Mouse (Mus musculus): ENCODE results near the gene Shisa5. TPM values are rescaled to one million over a fixed set of nuclear protein-coding genes. Genes with fewer than 3 reads are reported as not detected.
A peak's percentile ranks its signal among the peaks of the same experiment; 100 is the strongest.

Shisa5 gene
- polyA plus RNA-seq (2012; rRNA removed), result 334 and 413 TPM in 2 replicates

- WGBS, result under 1% methylated on average over 40 of the region's 40 CpGs
- no peak for DNase-seq (ENCODE audit: low read depth, low spot score)
These were observed at the start of gene Shisa5 for GRCm38 (mm10) chr9:109038086-109038895. TSS of gene Shisa5 (plus strand) at chr9:109038565.

- DNase-seq (ENCODE audit: low read depth, low spot score), result no peak
These were observed 48.4 kb upstream of the Shisa5 start for GRCm38 (mm10) chr9:108989802-108990461.

GRCm38 (mm10) chr9:108990462-108990820, 47.9 kb upstream of the Shisa5 start:
- 78% methylated on average over 7 of the region's 7 CpGs for WGBS
- DNase-seq (ENCODE audit: low read depth, low spot score), result no peak

More at GRCm38 (mm10) chr9:108989802-108990461, 48.4 kb upstream of the Shisa5 start:
- WGBS, result 57% methylated on average over 4 of the region's 4 CpGs

- under 1% methylated on average over 31 of the region's 31 CpGs for WGBS
These were observed 46.8 kb upstream of the Shisa5 start, which contains the start of gene Pfkfb4 for GRCm38 (mm10) chr9:108991428-108992084. TSS of gene Pfkfb4 (plus strand) at chr9:108991778.

GRCm38 (mm10) chr9:108992085-108992469, 46.3 kb upstream of the Shisa5 start:
- no peak for DNase-seq (ENCODE audit: low read depth, low spot score)
- WGBS, result 6% methylated on average over 18 of the region's 18 CpGs

More at GRCm38 (mm10) chr9:108991428-108992084, 46.8 kb upstream of the Shisa5 start, which contains the start of gene Pfkfb4:
- DNase-seq (ENCODE audit: low read depth, low spot score), result peak; percentile 98

GRCm38 (mm10) chr9:108992620-108993361, 45.6 kb upstream of the Shisa5 start:
- no peak for DNase-seq (ENCODE audit: low read depth, low spot score)

GRCm38 (mm10) chr9:108996411-108996810, 42.0 kb upstream of the Shisa5 start:
- no peak for DNase-seq (ENCODE audit: low read depth, low spot score)
- WGBS, result 63% methylated on average over 9 of the region's 9 CpGs

More at GRCm38 (mm10) chr9:108992620-108993361, 45.6 kb upstream of the Shisa5 start:
- 62% methylated on average over 9 of the region's 9 CpGs for WGBS

- DNase-seq (ENCODE audit: low read depth, low spot score), result no peak
- 68% methylated on average over 19 of the region's 19 CpGs for WGBS
These were observed 39.8 kb upstream of the Shisa5 start for GRCm38 (mm10) chr9:108998287-108999166.

- no peak for DNase-seq (ENCODE audit: low read depth, low spot score)
- 24% methylated on average over 4 of the region's 4 CpGs for WGBS
These were observed 39.2 kb upstream of the Shisa5 start for GRCm38 (mm10) chr9:108999167-108999526.

GRCm38 (mm10) chr9:109000726-109001125, 37.6 kb upstream of the Shisa5 start:
- WGBS, result 10% methylated on average over 3 of the region's 3 CpGs
- DNase-seq (ENCODE audit: low read depth, low spot score), result no peak

GRCm38 (mm10) chr9:109003201-109003600, 35.2 kb upstream of the Shisa5 start:
- 65% methylated on average over 2 of the region's 2 CpGs for WGBS
- DNase-seq (ENCODE audit: low read depth, low spot score), result no peak

- no peak for DNase-seq (ENCODE audit: low read depth, low spot score)
- WGBS, result 88% methylated on average over 21 of the region's 21 CpGs
These were observed 31.2 kb upstream of the Shisa5 start for GRCm38 (mm10) chr9:109007025-109007780.

GRCm38 (mm10) chr9:109008081-109008480, 30.3 kb upstream of the Shisa5 start:
- DNase-seq (ENCODE audit: low read depth, low spot score), result no peak
- WGBS, result 93% methylated on average over 9 of the region's 9 CpGs

GRCm38 (mm10) chr9:109008994-109009635, 29.2 kb upstream of the Shisa5 start:
- WGBS, result 35% methylated on average over 10 of the region's 10 CpGs

GRCm38 (mm10) chr9:109009636-109010315, 28.6 kb upstream of the Shisa5 start:
- 49% methylated on average over 17 of the region's 17 CpGs for WGBS

More at GRCm38 (mm10) chr9:109008994-109009635, 29.2 kb upstream of the Shisa5 start:
- DNase-seq (ENCODE audit: low read depth, low spot score), result no peak

GRCm38 (mm10) chr9:109010316-109010690, 28.1 kb upstream of the Shisa5 start:
- WGBS, result 78% methylated on average over 14 of the region's 14 CpGs
- DNase-seq (ENCODE audit: low read depth, low spot score), result no peak

More at GRCm38 (mm10) chr9:109009636-109010315, 28.6 kb upstream of the Shisa5 start:
- no peak for DNase-seq (ENCODE audit: low read depth, low spot score)

GRCm38 (mm10) chr9:109015397-109015796, 23.0 kb upstream of the Shisa5 start:
- 31% methylated on average over 8 of the region's 8 CpGs for WGBS
- no peak for DNase-seq (ENCODE audit: low read depth, low spot score)
